Mouse (Mus musculus): ENCODE data around the gene Nbea.

The Nbea gene

DNA sequence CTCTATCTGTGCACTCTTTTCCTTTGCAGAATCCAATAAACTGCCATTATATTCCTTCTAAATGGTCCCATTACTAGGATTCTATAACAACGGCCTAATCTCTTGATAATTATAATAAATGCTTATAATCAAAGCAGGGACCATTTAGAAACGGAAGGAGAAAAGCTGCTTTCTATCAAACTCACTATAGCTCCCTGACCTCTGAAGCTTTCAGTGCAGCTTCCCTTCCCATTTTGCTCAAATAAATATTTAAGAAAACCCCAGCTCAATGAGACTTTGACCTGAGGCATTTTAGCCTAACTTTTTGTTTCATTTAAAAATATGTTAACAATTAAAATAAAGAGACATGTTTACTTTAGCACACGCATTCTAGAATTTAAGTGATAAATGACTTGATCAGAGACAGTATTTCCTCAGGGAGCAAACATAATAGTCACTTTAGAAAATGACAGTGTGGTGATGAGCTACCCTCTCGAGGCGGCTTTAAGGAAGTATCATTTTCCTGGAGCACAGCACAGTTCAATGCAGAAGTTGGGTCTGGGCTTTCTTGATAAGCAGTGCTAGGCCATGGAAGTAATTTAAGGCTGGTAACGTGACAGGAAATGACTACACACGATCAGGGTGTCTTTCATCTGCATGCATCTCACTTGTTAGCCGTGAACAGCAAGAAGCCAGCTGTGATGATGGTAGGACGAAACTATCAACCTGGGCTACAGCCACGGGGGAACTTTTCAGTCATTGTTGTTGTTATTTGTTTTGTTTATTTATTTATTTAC is 354.8 kb downstream of the Nbea start:
- no peak for DNase-seq (ENCODE audit: low read depth, low spot score)

DNA sequence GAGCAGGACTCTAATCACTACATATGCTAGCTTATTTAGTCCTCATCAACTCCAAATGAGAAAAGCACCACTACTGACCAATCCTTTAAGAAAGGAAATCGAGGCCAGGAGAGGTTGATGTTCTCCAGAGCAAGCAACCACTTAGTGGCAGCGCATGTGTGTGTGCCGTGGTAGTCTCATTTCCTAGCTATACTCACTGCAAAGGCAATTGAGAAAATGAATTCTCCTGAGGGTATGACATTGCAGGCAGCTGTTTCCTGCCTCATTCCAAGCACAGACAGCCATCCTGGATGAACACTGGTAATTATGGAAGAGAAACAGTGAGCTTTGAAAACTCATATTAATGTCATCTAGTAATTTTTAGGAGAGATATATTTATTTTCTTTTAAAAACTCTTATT is 358.6 kb downstream of the Nbea start:
- DNase-seq (ENCODE audit: low read depth, low spot score): no peak

DNA sequence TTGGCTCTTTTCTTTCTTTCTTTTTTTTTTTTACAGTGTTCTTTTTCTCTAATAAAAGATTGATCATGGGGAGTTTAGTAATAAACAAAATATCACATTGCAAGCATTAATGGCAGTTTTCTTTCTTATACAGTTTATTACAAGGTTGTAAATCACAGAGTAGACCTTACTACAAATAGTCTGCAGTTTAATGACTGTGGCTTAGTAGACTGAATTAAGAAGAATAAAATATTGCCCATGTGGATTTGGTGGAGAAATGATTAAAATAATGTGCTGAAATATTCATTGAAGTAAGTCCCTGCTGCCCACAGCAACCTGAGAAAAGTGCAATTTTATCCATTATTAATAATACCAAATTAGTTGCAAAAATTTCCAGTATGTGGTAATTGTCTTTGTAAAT is 363.9 kb downstream of the Nbea start:
- no peak for DNase-seq (ENCODE audit: low read depth, low spot score)

DNA sequence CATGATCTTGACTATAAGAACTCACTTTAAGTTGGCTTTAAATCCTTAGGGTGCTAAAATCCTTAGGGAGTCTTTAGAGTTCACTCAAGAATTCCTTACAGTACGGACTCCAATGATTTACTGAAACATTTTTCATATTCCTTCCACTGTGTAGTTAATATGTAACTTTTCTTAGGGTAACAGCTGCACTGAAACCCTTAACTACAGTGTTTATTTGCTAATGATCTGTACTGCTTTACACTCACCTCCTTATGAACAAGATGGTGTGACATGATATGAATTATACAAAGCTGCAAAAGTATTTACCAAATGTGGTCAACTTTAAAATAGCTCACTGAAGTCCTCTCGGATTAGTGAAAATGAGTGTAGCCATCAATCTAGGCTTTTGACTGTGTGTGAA is 365.4 kb downstream of the Nbea start:
- DNase-seq (ENCODE audit: low read depth, low spot score): no peak

DNA sequence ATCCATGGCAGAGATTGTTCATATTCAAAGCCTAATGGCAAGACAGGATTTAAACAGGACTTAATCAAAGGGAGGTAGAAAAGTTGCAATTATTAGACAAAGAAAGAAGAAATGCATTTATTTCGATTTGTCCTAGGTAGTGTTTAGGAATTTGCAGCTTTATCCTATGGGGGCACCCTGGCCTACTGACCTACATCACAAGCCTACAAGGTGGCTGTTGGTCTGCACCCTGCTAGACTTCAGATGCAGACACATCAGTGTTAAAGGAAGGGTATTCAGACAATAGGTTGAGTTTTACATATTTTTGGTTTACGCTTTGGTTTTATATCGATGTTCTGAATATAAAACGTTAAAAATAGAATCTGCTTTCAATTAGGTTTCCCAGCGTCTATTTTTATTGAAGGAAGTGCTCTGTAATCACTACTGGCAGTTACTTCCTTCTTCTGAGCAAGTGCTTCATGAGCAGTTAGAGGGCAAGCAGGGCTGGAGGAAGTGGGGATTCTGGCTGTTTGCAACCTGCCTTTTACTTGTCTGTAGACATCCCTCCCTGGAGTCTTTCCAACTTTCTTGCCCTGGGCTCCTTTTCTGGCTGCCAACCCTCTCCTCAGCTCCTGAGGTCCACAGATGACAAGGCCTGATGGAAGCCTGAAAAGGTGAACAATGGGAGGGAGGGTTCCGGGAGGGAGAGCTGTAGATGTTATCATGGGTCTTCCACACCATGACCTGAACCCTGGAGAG is 366.7 kb downstream of the Nbea start:
- DNase-seq (ENCODE audit: low read depth, low spot score): no peak

DNA sequence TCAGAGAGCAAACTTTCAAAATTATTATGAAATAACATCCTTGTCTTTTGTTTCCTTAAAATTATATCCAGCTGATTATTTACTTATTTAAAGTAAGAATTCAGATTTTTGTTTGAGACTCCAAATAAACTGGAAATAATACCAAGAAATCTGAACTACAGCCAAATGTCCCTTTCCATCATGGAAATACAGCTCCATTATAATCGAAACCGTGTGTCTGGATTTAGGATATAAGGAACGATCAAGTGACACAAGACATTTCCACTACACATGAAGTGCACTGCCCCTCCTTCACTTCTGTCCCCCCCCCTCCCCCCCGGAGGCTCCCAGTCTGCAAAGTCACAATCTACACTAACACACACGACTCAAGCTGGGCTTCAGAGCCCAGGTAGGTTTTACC is 367.4 kb downstream of the Nbea start:
- no peak for DNase-seq (ENCODE audit: low read depth, low spot score)

DNA sequence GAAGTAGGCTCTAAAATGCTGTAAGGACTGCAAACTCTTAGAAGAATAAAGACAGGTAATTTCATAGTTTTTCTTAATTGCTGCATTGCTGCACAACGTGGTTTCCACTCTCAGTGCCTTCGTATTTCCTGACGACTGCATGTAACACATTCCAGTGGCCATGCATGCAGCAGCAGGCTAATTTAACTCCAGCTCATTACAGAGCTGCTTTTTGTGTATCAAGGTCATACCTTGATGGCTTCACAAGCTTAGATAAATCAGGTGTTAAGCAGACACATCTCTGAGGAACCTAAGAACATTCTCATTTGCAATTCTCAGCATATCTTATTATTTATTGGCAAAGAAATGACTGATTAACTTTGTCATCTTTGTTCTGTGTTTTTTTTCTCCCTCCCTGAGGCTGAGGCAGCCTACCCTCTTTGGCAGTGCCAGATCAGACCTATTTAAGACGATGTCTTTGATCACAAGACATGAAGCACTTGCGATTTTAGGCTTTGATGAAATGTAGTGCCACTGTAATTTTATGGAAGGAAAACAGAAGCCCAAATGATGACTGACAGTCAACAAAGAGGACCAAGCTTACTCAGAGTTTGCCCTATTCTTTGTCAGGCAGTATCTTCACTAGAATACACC is 368.4 kb downstream of the Nbea start:
- no peak for DNase-seq (ENCODE audit: low read depth, low spot score)

DNA sequence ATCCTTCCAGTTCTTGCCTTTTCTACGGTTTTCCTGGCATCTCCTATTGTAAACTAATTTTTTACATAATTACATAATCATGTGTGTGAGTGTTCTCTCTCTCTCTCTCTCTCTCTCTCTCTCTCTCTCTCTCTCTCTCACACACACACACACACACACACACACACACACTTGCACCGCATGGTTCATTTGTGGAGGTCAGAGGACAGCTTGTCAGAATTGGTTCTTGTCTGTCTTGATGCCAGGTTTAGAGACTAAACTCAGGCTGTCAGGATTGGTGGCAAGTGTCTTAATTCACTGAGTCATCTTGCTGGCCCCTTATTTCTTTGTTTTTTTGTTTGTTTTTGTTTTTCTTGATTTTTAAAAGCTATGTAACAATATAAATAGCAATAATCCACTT is 388.7 kb downstream of the Nbea start:
- no peak for DNase-seq (ENCODE audit: low read depth, low spot score)

DNA sequence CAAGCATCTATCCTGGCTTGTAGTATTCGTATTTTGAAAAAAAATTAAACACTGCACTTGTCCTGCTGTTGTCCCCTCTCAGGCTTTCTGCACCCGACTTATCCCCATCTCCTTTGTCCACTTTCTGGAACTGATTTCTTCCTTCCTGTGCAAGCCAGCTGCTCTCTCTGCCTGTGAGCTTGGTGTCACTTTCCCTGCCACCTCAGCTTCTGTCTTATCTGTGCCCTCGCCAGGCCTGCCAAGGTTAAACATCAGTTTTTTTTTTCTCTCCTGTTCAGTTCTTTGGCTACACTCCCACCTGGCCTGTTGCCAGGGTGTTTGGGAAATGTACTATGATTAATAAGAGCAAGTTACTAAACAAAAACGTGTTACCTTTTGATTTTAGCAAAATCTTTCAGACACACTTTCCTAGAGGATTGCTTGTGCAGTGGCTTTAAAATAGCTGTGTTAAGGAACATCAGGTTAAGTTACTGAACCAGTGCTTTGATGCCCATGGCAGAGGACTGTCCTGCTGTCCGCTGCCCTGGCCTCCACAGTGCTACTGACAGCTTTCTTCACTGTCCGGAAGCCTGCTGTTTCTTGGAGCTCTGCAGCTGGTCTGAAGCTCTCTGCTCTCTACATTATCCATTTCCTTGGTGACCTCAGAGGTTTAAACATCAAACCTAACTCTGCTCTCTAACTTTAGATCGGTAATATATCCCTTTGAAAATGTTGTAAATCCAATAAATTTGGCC is 389.5 kb downstream of the Nbea start:
- DNase-seq (ENCODE audit: low read depth, low spot score): no peak

DNA sequence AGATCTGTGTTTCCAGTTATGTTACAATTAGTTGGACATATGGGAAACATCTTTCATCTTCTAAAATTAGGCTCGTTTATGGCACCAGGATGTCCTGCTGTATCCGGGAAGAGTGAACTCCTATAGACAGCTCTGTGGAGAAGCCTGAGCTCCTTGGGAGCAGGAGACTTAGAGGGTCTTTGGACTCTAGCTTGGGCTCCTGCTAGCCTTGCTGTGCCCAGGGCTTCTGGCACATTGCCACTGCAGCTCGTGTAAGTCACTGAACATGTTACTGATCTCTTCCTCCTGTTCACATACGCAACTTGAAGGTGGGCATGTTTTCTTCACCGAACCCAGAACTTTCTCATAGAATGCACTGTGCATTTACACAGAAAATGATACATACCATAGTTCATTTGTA is 391.2 kb downstream of the Nbea start:
- DNase-seq (ENCODE audit: low read depth, low spot score): no peak

DNA sequence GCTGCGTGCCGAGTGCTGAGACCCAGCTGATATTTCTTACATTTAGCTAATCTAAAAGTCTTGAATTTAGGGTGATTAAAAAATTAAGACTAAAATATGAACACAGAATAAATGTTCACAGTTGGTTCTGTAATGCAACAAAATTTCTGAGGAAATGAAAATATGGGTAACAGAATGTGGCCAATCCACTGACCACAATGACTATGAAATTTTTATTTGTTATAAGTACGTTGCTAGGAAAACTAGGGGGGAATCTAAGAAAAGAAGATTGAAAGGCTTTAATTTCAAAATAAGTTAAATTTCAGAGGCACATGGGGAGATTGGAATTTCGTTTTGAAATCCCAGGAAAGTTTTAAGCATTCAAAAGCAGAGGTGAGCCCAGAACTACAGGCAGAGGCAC is 392.9 kb downstream of the Nbea start:
- DNase-seq (ENCODE audit: low read depth, low spot score): no peak

DNA sequence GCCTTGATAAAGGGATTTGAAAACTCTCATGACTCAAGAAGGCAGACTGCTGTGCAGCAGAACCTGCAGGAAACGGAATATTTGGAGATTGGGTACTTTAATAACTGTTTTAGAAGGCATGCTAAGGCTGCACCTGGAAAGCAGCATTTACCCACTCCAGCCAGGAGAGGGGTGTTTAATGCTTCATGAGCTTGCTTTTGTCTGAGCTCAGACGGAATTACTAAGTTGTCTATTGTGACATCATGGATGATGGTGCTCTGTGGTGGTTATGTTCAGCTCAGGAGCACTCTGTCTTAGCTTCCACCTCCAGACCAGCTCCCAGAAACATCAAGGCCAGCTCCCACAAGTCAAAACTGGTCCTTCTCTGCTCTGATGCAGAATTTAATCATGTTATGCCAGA is 393.6 kb downstream of the Nbea start:
- DNase-seq (ENCODE audit: low read depth, low spot score): no peak

DNA sequence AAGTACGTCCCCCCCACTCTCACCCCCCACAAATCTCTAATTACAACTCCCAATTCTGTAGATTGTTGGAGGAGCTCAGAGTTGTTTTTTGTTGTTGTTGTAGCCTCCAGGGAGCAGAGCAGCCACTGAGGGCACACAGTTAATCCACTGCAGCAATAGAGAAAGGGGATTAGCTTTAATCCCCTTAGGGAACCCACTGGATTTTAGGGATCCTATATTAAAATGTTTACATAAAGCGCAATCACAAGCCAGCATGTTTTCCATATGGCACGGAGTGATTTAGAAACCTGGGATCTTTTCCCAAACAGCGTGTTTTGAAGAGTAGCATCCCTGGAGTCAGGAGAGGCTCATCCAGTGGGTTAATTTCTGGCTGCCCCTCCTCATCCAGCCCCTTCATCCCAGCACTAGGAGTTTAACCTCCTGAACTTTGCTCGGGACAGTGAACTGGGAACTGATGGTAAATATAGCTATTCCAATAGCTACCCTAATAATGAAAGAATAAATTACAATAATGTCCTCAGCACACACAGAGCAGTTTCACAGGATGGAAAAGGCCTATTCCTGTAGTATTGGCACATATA is 394.8 kb downstream of the Nbea start:
- DNase-seq (ENCODE audit: low read depth, low spot score): no peak

DNA sequence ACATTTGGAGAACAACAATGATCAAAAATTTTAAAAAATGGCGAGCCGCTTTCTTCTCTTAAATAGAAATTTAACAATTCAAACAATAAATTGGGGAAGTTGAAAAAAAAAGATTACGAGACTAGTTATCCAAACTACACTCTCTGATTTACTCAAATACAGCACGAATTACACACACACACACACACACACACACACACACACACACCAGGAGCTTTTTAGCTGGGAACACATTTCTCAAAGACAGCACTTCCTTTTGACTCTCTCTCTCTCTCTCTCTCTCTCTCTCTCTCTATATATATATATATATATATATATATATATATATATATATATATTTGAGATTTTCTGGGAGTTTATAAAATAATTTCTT is 395.3 kb downstream of the Nbea start:
- DNase-seq (ENCODE audit: low read depth, low spot score): no peak

DNA sequence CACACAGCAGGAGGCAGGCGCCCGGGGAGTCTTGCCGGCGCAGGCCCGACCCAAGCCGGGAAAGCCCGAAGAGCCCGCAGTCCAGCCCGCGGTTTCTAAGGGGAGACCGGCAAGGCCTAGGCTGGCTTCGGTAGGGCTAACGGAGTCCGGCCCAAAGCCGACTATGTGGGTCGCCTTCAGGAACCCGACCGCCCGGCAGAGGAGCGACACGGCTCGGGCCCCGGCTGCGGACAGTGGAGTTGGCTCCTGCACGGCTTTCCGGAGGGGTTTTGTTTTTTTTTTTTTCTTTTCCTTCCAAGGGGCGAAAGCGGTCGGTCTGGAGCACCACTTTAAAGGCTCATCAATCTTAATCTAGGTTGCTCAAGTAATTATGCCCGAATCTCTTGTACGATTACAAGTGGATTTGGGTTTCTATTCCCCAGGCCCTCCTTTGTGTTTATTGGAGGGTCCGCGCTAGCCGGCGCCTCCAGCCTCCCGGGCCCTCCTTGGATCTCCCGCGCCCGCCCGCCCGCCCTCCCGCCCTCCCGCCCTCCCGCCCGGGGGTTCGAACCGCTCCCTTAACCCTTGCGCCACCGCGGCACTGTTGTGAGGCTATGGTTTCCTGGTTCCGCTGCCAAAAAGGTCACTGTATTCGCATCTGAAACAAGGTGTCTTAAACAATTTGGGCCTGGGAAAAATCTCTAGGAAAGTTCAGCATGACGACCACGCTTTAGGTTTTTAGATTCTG is 395.9 kb downstream of the Nbea start:
- no peak for DNase-seq (ENCODE audit: low read depth, low spot score)

DNA sequence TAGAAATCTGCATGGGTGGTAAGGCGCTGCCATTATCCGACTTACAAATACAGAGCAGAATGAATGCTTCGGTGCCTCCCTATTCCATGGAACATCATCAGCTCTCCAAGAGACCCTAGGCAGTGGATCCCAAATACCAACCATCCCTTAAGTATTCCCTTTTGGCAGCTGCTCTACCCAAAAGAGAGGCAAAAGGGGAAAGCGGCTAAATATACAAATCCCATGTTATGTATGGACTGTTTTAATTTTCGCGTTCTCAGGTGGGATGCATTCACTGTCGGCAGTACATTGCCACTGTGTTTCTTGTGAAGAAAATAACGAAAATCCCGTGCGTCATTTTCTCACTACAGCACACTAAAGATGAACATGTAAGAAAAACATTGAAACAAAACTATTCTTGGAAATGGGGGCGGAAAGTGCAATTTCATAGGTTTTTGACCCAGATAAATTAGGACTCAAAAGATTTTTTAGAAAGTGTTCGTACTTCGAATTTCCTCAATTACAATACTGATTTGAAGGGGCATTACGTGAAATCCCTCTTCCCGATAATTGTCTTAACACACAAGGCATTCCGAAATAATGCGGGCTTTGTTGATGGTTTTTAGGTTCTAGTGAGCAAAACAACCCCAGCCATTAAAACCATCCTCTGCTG is 396.5 kb downstream of the Nbea start:
- no peak for DNase-seq (ENCODE audit: low read depth, low spot score)

DNA sequence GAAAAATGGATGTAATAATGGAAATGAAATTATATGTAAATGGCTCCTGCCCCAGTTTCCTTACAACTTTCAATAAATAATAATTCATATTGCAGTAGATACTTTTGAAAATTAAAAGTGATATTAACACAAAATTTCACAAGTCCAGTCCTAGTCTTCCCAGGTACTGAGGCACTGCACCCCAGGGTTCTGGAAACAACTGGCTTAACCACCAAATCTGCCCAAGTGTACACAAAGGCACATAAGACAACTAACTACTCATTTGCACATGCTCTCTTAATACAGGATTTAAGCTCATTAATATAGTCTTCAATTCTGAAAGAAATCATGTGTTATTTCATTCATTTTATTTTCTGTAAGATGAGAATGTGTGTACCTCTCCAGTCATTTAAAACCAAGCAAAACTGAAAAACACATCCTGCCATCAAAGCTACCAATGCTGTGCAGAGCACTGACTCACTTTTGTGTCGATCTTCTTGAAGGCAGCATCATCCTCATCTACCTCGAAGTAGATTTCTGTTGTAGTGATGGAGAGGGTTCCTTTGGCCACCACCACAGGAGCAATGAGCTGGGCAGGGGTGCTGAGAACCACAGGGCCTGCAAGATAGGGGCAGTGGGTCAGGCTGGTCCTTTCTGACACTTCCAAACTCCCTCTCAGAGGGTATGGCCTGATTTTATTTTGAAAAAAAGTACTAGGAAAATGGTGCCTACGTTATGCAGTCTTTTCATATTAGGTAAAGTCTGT is 397.3 kb downstream of the Nbea start:
- no peak for DNase-seq (ENCODE audit: low read depth, low spot score)

DNA sequence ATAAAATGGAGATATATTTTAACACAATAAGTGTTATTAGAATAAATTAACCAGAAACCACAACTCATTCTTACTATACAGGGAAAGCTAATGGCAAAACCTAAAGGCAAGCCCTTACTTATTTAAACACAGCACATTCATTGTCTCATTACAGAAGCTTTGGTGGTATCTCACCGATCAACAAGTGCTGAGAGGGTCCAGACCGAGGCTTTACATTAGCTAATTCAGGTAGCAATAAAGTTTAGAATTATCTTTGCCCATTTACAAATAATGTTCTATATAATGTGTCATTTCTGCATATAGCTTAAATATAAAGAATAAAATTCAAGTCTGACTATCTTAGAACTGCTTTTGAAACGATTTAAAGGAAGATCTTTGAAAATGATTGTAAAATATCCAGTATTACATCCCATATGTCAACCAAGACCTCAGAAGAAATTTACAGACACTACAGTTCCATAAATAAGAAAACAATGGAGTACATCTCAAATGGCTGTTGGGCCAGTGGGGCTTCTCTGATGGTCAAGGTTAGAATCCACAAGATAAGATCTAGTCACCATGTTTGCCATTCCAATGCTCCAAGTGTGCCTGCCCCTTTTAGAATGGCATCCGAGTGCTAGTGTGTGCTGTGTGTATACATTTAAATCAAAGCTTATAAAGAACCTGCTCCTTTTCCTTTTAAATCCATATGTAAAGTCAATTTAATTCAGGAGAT is 398.1 kb downstream of the Nbea start:
- no peak for DNase-seq (ENCODE audit: low read depth, low spot score)

DNA sequence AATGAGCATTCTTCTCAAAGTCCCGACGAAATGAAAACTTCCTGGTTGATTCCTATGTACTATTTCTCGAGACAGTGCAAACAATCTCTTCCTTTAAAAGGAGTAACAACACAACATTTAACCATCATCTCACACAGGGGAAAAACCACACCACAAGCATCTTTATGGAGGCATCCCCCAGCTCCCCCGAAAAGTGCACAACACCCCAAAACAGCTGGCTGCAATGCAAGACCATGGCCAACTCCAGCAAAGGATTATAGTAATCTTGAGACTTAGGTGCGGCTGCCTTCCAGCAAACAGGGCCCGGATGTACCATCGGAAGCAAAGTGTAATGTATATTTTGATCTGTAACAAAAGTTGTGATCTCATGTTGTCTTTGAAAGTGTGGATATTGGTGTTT is 399.4 kb downstream of the Nbea start:
- DNase-seq (ENCODE audit: low read depth, low spot score): no peak
